Mouse (Mus musculus): ENCODE results near the gene Daxx. TPM values are rescaled to one million over a fixed set of nuclear protein-coding genes. Genes with fewer than 3 reads are reported as not detected.
A peak's percentile ranks its signal among the peaks of the same experiment; 100 is the strongest.
"Not testable (repeated sequence)": the region's sequence is repeated elsewhere in the genome, so short reads cannot be mapped to it uniquely, and the experiment has no call there.

Gene Daxx
- polyA plus RNA-seq, 1 experiment from 2014 or later, result 18.1 TPM

- Histone ChIP-seq H3K4me2 (replicated peaks; ENCODE audit: low read depth) (no peak overlapping the region), H3K36me3 (ENCODE audit: control insufficient read depth, insufficient read depth, low read length) (no peaks in the 10 kb centered on the region), H3K9ac (ENCODE audit: low read length) (no peak overlapping the region), H3K27ac (replicated peaks) (no peak overlapping the region), H3K9me3 (ENCODE audit: control insufficient read depth, low read length) (no peaks in the 10 kb centered on the region), H3K4me1 (replicated peaks; ENCODE audit: control insufficient read depth, insufficient read depth) (no peaks in the 10 kb centered on the region), H3K27me3 (ENCODE audit: control insufficient read depth, insufficient read depth, low read length) (no peaks in the 10 kb centered on the region), H3K4me3 (ENCODE audit: low read depth, low read length) (no peak overlapping the region)
- no peak for ATAC-seq (ENCODE audit: low FRiP score, low TSS enrichment)
- no peak for TF ChIP-seq EP300 (optimal IDR thresholded peaks at IDR 0.05)
- no peak for TF ChIP-seq CTCF (IDR thresholded peaks at IDR 0.05; ENCODE audit: low read depth)
- WGBS, result 53% methylated on average over 4 of the region's 4 CpGs
- DNase-seq (ENCODE audit: low spot score), result no peak
Observed at GRCm38 (mm10) chr17:33902079-33902478, 7.1 kb upstream of the Daxx start.

GRCm38 (mm10) chr17:33902491-33902890 lies 6.7 kb upstream of the Daxx start:
- Histone ChIP-seq H3K4me3 (ENCODE audit: low read depth, low read length) (no peak overlapping the region), H3K9ac (ENCODE audit: low read length) (no peak overlapping the region), H3K27me3 (ENCODE audit: control insufficient read depth, insufficient read depth, low read length) (no peaks in the 10 kb centered on the region), H3K4me1 (replicated peaks; ENCODE audit: control insufficient read depth, insufficient read depth) (no peaks in the 10 kb centered on the region), H3K9me3 (ENCODE audit: control insufficient read depth, low read length) (no peaks in the 10 kb centered on the region), H3K27ac (replicated peaks) (no peak overlapping the region), H3K36me3 (ENCODE audit: control insufficient read depth, insufficient read depth, low read length) (no peaks in the 10 kb centered on the region), H3K4me2 (replicated peaks; ENCODE audit: low read depth) (no peak overlapping the region)
- TF ChIP-seq CTCF (IDR thresholded peaks at IDR 0.05; ENCODE audit: low read depth) (no peak), EP300 (optimal IDR thresholded peaks at IDR 0.05) (no peak)
- 67% methylated on average over 7 of the region's 7 CpGs for WGBS
- no peak for ATAC-seq (ENCODE audit: low FRiP score, low TSS enrichment)
- DNase-seq (ENCODE audit: low spot score), result no peak

DNA sequence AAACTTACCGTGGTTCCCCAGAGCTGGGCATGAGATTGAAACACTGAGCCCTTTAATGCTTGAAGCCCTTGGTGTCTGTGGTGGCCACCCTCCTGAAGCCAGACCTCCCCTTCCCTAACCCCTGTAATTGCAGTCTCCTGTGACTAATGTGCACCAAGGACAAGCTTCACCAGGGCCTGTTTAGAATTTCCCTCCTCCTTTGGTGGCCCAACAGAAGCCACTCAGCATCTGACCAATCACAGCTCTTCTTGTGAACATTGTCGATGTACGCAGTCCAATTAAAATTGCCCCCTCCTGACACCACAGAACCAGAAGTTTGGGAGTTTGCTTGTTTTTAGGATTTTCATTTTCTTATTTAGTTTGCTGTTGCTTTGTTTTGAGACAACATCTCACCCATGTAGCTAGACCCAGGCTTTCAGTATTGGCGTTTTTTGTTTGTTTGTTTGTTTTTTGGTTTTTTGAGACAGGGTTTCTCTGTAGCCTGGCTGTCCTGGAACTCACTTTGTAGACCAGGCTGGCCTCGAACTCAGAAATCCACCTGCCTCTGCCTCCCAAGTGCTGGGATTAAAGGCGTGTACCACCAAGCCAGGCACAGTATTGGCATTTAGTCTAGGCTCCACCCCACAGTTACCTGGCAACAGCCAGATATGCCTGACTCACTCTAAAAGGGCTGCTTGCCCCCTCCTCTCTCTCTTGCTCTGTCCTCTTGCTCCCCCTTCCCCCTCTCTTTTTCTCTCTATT lies 5.1 kb upstream of the Daxx start:
- not testable (repeated sequence) for H3K9me3 ChIP-seq (ENCODE audit: control insufficient read depth, low read length); ATAC-seq (ENCODE audit: low FRiP score, low TSS enrichment); H3K27me3 ChIP-seq (ENCODE audit: control insufficient read depth, insufficient read depth, low read length); H3K4me2 ChIP-seq (replicated peaks; ENCODE audit: low read depth); H3K4me3 ChIP-seq (ENCODE audit: low read depth, low read length); H3K9ac ChIP-seq (ENCODE audit: low read length); DNase-seq (ENCODE audit: low spot score); H3K27ac ChIP-seq (replicated peaks); H3K4me1 ChIP-seq (replicated peaks; ENCODE audit: control insufficient read depth, insufficient read depth); H3K36me3 ChIP-seq (ENCODE audit: control insufficient read depth, insufficient read depth, low read length)
- 70% methylated on average over 6 of the region's 6 CpGs for WGBS

- not testable (repeated sequence) for H3K4me1 ChIP-seq (replicated peaks; ENCODE audit: control insufficient read depth, insufficient read depth); H3K4me2 ChIP-seq (replicated peaks; ENCODE audit: low read depth); H3K27me3 ChIP-seq (ENCODE audit: control insufficient read depth, insufficient read depth, low read length); H3K9me3 ChIP-seq (ENCODE audit: control insufficient read depth, low read length); H3K9ac ChIP-seq (ENCODE audit: low read length); H3K27ac ChIP-seq (replicated peaks); H3K36me3 ChIP-seq (ENCODE audit: control insufficient read depth, insufficient read depth, low read length); ATAC-seq (ENCODE audit: low FRiP score, low TSS enrichment); H3K4me3 ChIP-seq (ENCODE audit: low read depth, low read length); DNase-seq (ENCODE audit: low spot score)
- 30% methylated on average over 3 of the region's 4 CpGs for WGBS
Observed at GRCm38 (mm10) chr17:33904835-33905234, 4.4 kb upstream of the Daxx start, which contains the start of gene Platr17. TSS of gene Platr17 (plus strand) at chr17:33905135.

DNA sequence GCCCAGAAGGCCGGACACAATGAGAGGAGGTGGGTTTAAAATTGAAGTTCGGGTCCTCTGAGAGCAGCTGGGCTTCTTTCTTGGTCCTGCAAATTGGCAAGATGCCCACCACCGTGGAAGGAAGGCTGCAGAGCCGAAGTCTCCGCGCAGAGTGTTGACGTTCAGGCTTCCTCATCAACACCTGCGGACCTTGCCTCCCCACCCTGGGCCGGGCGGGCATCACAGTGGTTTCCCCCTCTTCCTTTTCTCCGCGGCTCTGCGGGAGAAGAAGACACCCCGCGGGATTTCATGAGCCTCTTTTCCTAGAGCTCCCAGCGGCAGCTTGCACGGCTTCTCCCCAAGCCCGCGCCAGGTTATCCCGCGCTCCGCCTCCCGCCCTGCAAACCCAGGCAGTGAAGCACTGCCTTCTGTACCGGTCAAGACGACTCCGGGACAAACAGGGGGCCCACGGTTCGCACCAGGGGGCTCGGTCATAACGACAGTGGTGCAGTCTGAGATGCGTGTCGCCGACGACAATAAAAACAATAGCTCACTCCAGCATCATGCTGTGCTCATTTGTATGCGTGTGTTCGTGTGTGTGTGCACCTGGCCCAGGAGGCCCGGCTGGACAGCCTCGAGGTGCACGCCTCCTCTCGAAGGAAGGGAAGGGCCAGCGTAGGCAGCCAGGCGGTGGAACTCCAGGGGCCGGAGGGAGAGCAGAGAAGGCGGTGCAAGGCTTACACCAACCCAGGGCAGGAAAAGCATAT lies 710 bp upstream of the Daxx start:
- TF ChIP-seq EP300 (optimal IDR thresholded peaks at IDR 0.05), result no peak
- TF ChIP-seq CTCF (IDR thresholded peaks at IDR 0.05; ENCODE audit: low read depth), result no peak
- H3K36me3 ChIP-seq (ENCODE audit: control insufficient read depth, insufficient read depth, low read length), result peaks cover 9% of the 10 kb centered on the region; the same call in 1 of the 2 replicates
- H3K9ac ChIP-seq (ENCODE audit: low read length), result peak overlapping the region; percentile 69
- no peaks in the 10 kb centered on the region for H3K9me3 ChIP-seq (ENCODE audit: control insufficient read depth, low read length)
- peak overlapping the region; percentile 94 for H3K4me2 ChIP-seq (replicated peaks; ENCODE audit: low read depth)
- H3K4me3 ChIP-seq (ENCODE audit: low read depth, low read length), result peak overlapping the region; percentile 86
- no peaks in the 10 kb centered on the region for H3K27me3 ChIP-seq (ENCODE audit: control insufficient read depth, insufficient read depth, low read length)
- peaks cover 3% of the 10 kb centered on the region; the same call in 1 of the 2 replicates for H3K4me1 ChIP-seq (replicated peaks; ENCODE audit: control insufficient read depth, insufficient read depth)
- ATAC-seq (ENCODE audit: low FRiP score, low TSS enrichment) (peak; percentile 59), DNase-seq (ENCODE audit: low spot score) (peak; percentile 63)
- under 1% methylated on average over 42 of the region's 44 CpGs for WGBS
- peak overlapping the region; percentile 99 for H3K27ac ChIP-seq (replicated peaks)

- Histone ChIP-seq H3K27ac (replicated peaks) (peak overlapping the region; percentile 99), H3K9me3 (ENCODE audit: control insufficient read depth, low read length) (no peaks in the 10 kb centered on the region), H3K9ac (ENCODE audit: low read length) (peak overlapping the region; percentile 97), H3K27me3 (ENCODE audit: control insufficient read depth, insufficient read depth, low read length) (no peaks in the 10 kb centered on the region), H3K4me3 (ENCODE audit: low read depth, low read length) (peak overlapping the region; percentile 86), H3K4me1 (replicated peaks; ENCODE audit: control insufficient read depth, insufficient read depth) (peaks cover 3% of the 10 kb centered on the region; the same call in 1 of the 2 replicates), H3K4me2 (replicated peaks; ENCODE audit: low read depth) (peak overlapping the region; percentile 94), H3K36me3 (ENCODE audit: control insufficient read depth, insufficient read depth, low read length) (peaks cover 17% of the 10 kb centered on the region)
- ATAC-seq (ENCODE audit: low FRiP score, low TSS enrichment) (peak; percentile 12), DNase-seq (ENCODE audit: low spot score) (peak; percentile 78)
- WGBS, result 1% methylated on average over 14 of the region's 14 CpGs
- TF ChIP-seq CTCF (IDR thresholded peaks at IDR 0.05; ENCODE audit: low read depth) (no peak), EP300 (optimal IDR thresholded peaks at IDR 0.05) (no peak)
Observed at GRCm38 (mm10) chr17:33909869-33910250, 646 bp downstream of the Daxx start.

Measured in stomach, postnatal 0 days (tissue).